Mouse (Mus musculus): ENCODE measurements around the gene Atp6v1b1. TPM values are rescaled to one million over a fixed set of nuclear protein-coding genes. Genes with fewer than 3 reads are reported as not detected.

Atp6v1b1 gene
- polyA plus RNA-seq, 1 experiment: not detected

GRCm38 (mm10) chr6:83744557-83744956 lies 1.8 kb downstream of the Atp6v1b1 start:
- no peak for TF ChIP-seq GATA1 (IDR thresholded peaks at IDR 0.05; ENCODE audit: low read length)

GRCm38 (mm10) chr6:83745466-83745865 lies 2.7 kb downstream of the Atp6v1b1 start:
- no peak for TF ChIP-seq GATA1 (IDR thresholded peaks at IDR 0.05; ENCODE audit: low read length)

- no peak for TF ChIP-seq GATA1 (IDR thresholded peaks at IDR 0.05; ENCODE audit: low read length)
Measured at GRCm38 (mm10) chr6:83749286-83749685, 6.5 kb downstream of the Atp6v1b1 start.

GRCm38 (mm10) chr6:83750171-83750684 lies 7.4 kb downstream of the Atp6v1b1 start:
- no peak for TF ChIP-seq GATA1 (IDR thresholded peaks at IDR 0.05; ENCODE audit: low read length)

GRCm38 (mm10) chr6:83756051-83756450 lies 13.3 kb downstream of the Atp6v1b1 start:
- TF ChIP-seq GATA1 (IDR thresholded peaks at IDR 0.05; ENCODE audit: low read length): no peak

GRCm38 (mm10) chr6:83762344-83762743 lies 19.6 kb downstream of the Atp6v1b1 start, which contains the start of gene Ankrd53:
Gene Ankrd53, plus strand, starts transcription at chr6:83762644.
- no peak for TF ChIP-seq GATA1 (IDR thresholded peaks at IDR 0.05; ENCODE audit: low read length)

GRCm38 (mm10) chr6:83762880-83763431 lies 20.2 kb downstream of the Atp6v1b1 start:
- TF ChIP-seq GATA1 (IDR thresholded peaks at IDR 0.05; ENCODE audit: low read length): no peak

GRCm38 (mm10) chr6:83766982-83767381 lies 24.2 kb downstream of the Atp6v1b1 start:
- no peak for TF ChIP-seq GATA1 (IDR thresholded peaks at IDR 0.05; ENCODE audit: low read length)

GRCm38 (mm10) chr6:83768485-83768884 lies 25.7 kb downstream of the Atp6v1b1 start:
- TF ChIP-seq GATA1 (IDR thresholded peaks at IDR 0.05; ENCODE audit: low read length): no peak

GRCm38 (mm10) chr6:83774126-83774525 lies 31.3 kb downstream of the Atp6v1b1 start:
- no peak for TF ChIP-seq GATA1 (IDR thresholded peaks at IDR 0.05; ENCODE audit: low read length)

- TF ChIP-seq GATA1 (IDR thresholded peaks at IDR 0.05; ENCODE audit: low read length): no peak
Measured at GRCm38 (mm10) chr6:83774781-83775563, 32.2 kb downstream of the Atp6v1b1 start.

GRCm38 (mm10) chr6:83775638-83776293 lies 33.0 kb downstream of the Atp6v1b1 start, which contains the start of gene Tex261:
Gene Tex261, minus strand, starts transcription at chr6:83775813.
- TF ChIP-seq GATA1 (IDR thresholded peaks at IDR 0.05; ENCODE audit: low read length): no peak

- no peak for TF ChIP-seq GATA1 (IDR thresholded peaks at IDR 0.05; ENCODE audit: low read length)
Measured at GRCm38 (mm10) chr6:83778306-83778705, 35.5 kb downstream of the Atp6v1b1 start.

GRCm38 (mm10) chr6:83779026-83779425 lies 36.2 kb downstream of the Atp6v1b1 start:
- TF ChIP-seq GATA1 (IDR thresholded peaks at IDR 0.05; ENCODE audit: low read length): no peak

- TF ChIP-seq GATA1 (IDR thresholded peaks at IDR 0.05; ENCODE audit: low read length): no peak
Measured at GRCm38 (mm10) chr6:83786426-83786825, 43.6 kb downstream of the Atp6v1b1 start.

- TF ChIP-seq GATA1 (IDR thresholded peaks at IDR 0.05; ENCODE audit: low read length): no peak
Measured at GRCm38 (mm10) chr6:83788554-83788953, 45.8 kb downstream of the Atp6v1b1 start.

All from G1E-ER4 (cell line).